Comparison of ENCODE assay signal across 22 mouse cellular contexts in genomic region chrX:50731918-50732680, GRCm38 (mm10).
"Had no signal": no experiment of that assay in that cellular context is flagged by ENCODE, and none has a peak within 500 bp of the region (broad histone marks: within the 10 kb centered on the region; RNA-seq: fewer than 3 reads in every experiment).

No protein-coding gene starts in this region.

- H3K9me3 ChIP-seq: liver, embryonic 12.5 days; liver, embryonic 15.5 days; lung, embryonic 15.5 days; midbrain, embryonic 12.5 days; neural tube, embryonic 13.5 days had no signal

- H3K4me2 ChIP-seq: liver, embryonic 12.5 days; liver, embryonic 15.5 days; lung, embryonic 15.5 days; midbrain, embryonic 12.5 days; neural tube, embryonic 13.5 days had no signal

- H3K9ac ChIP-seq: liver, embryonic 12.5 days; liver, embryonic 15.5 days; lung, embryonic 15.5 days; midbrain, embryonic 12.5 days; neural tube, embryonic 13.5 days had no signal

- H3K4me3 ChIP-seq: layer of hippocampus, adult 2 months; liver, embryonic 12.5 days; liver, embryonic 15.5 days; lung, embryonic 15.5 days; midbrain, embryonic 12.5 days; myocyte; neural tube, embryonic 13.5 days had no signal

- DNase-seq: kidney, adult 2 months; kidney, postnatal 25 days; layer of hippocampus, adult 9-11 months; liver; lung, adult 18-20 months; lung, postnatal 10 days; lung, postnatal 4 days; retina, postnatal 1 day; right cerebral cortex, postnatal 25 days; spleen, adult 18-20 months; thymus, adult 18-20 months; thymus, postnatal 36 days had no signal

- H3K27me3 ChIP-seq: liver, embryonic 12.5 days; liver, embryonic 15.5 days; lung, embryonic 15.5 days; midbrain, embryonic 12.5 days; neural tube, embryonic 13.5 days had no signal

- ATAC-seq: intestine, postnatal 0 days; liver, embryonic 12.5 days; midbrain, embryonic 16.5 days had no signal

- H3K27ac ChIP-seq: kidney, postnatal 0 days; layer of hippocampus, adult 2 months; liver, embryonic 12.5 days; liver, embryonic 15.5 days; lung, embryonic 15.5 days; midbrain, embryonic 12.5 days; neural tube, embryonic 13.5 days had no signal

- H3K36me3 ChIP-seq: liver, embryonic 12.5 days; liver, embryonic 15.5 days; lung, embryonic 15.5 days; midbrain, embryonic 12.5 days; neural tube, embryonic 13.5 days had no signal

- H3K4me1 ChIP-seq: liver, embryonic 12.5 days; liver, embryonic 15.5 days; lung, embryonic 15.5 days; midbrain, embryonic 12.5 days; neural tube, embryonic 13.5 days had no signal
